Mouse (Mus musculus) midbrain, embryonic 15.5 days (tissue): ENCODE results near the gene Twsg1. TPM values are rescaled to one million over a fixed set of nuclear protein-coding genes. Genes with fewer than 3 reads are reported as not detected.

ENCODE experiments used
- ATAC-seq: fragments of 200-750 bp; cut with Nextera tagmentation; replicated peaks from 2 replicates; pipeline ENCODE4 v1.8.0; 2017; ENCODE audit warnings: moderate TSS enrichment
- H3K27ac ChIP-seq: fragments of 300-500 bp; sonication (generic); 2 replicates; pipeline ENCODE4 v1.5.1; 2015; ENCODE audit warnings: mild to moderate bottlenecking, inconsistent platforms
- H3K27me3 ChIP-seq: fragments of 300-500 bp; sonication (generic); replicated peaks from 2 replicates; pipeline ENCODE4 v1.6.1; 2015; ENCODE audit warnings: inconsistent platforms
- H3K36me3 ChIP-seq: fragments of 300-500 bp; sonication (generic); replicated peaks from 2 replicates; pipeline ENCODE4 v1.6.1; 2015; ENCODE audit warnings: inconsistent platforms
- H3K4me1 ChIP-seq: fragments of 300-500 bp; sonication (generic); 2 replicates; pipeline ENCODE4 v1.6.1; 2015; ENCODE audit warnings: inconsistent platforms
- H3K4me2 ChIP-seq: fragments of 300-500 bp; sonication (generic); 2 replicates; pipeline ENCODE4 v1.6.1; 2015; ENCODE audit warnings: inconsistent platforms, mild to moderate bottlenecking, moderate library complexity
- H3K4me3 ChIP-seq: fragments of 300-500 bp; sonication (generic); 2 replicates; pipeline ENCODE4 v1.5.1; 2015; ENCODE audit warnings: mild to moderate bottlenecking, inconsistent platforms
- H3K9ac ChIP-seq: fragments of 300-500 bp; sonication (generic); 2 replicates; pipeline ENCODE4 v1.6.1; 2015; ENCODE audit warnings: mild to moderate bottlenecking, inconsistent platforms
- H3K9me3 ChIP-seq: fragments of 300-500 bp; sonication (generic); 2 replicates; pipeline ENCODE4 v1.6.1; 2016; ENCODE audit warnings: inconsistent platforms
- WGBS: fragments of 180-500 bp; shearing (Covaris S2); methylation state at CpG from one replicate; pipeline ENCODE4 v1.1.7; 2015; ENCODE audit warnings: mixed read lengths; 5-methylcytosine and 5-hydroxymethylcytosine counted together
- polyA plus RNA-seq: library from polyadenylated mRNA; unstranded; fragments of >200 nt; fragmentation: Nextera tagmentation; extraction: Ambion mirVana; gene quantifications from 2 replicates; pipeline ENCODE4 v1.2.1, GENCODE M21; 2015

Gene Twsg1
- polyA plus RNA-seq, 1 experiment from 2014 or later: 56.8 TPM

DNA sequence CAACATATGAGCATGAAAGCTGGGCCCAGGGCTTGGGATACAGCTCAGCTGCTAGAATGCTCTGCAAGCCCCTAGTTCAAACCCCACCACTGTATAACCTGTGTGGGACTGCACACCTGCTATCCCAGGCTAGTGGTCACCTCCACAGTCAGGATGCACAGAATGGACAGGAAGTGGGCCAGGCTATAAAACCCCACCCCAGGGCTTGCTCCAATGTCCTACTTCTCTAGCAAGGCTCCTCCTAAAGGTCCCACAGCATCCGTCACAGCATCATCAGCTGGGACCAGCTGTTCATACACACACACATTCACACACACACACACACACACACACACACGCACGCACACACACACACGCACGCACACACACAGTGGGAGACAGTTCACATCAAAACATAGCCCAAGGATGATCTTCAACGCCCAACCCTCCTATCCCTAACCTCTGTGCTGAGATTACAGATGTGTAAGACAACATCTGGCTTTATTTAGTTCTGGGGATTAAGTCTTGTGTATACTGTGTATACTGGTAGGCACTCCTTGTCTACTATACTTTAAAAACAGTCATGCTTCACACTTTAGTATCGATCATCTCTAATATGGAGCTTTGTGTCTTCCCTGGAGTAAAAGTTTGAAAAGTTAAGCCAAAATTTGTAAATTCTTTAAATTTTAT lies 20.7 kb downstream of the Twsg1 start:
- Histone ChIP-seq H3K36me3 (peaks cover 25% of the 10 kb centered on the region), H3K9me3 (no peaks in the 10 kb centered on the region), H3K27ac (no peak overlapping the region), H3K27me3 (no peaks in the 10 kb centered on the region), H3K4me1 (peaks cover 8% of the 10 kb centered on the region; the same call in 1 of the 2 replicates), H3K4me3 (no peak overlapping the region), H3K9ac (no peak overlapping the region), H3K4me2 (no peak overlapping the region)
- ATAC-seq: no peak
- WGBS: 93% methylated on average over 7 of the region's 7 CpGs

DNA sequence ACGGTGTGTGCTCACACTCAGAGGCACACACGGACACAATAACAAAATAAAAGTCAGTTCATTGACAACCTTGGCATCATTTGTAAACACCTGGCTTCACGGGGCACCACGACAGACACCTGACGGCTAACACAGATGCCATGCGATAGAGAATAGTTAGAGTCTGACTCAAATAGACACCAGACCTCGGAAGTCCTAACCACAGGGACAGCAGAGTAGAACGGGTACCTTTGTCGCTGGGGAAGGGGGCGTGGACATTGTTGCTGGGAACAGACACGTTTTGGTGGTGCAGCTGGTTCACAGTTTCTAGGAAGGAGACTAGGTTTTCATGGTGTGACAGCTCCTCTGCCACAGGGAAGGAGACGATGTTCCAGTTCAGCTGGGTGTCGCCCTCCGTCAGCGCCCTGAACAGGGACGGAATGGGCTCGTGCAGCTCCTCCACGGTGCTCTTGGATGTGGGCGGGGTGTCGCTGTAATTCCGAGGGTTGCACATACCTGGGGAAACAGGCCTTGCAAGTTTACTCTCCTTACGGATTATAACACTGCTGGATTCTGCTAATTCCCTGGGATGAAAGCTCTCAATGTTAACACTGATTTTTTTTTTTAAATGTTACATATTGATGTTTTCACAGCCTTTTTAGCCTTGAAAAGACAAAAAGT lies 21.6 kb downstream of the Twsg1 start:
- 92% methylated on average over 22 of the region's 22 CpGs for WGBS

DNA sequence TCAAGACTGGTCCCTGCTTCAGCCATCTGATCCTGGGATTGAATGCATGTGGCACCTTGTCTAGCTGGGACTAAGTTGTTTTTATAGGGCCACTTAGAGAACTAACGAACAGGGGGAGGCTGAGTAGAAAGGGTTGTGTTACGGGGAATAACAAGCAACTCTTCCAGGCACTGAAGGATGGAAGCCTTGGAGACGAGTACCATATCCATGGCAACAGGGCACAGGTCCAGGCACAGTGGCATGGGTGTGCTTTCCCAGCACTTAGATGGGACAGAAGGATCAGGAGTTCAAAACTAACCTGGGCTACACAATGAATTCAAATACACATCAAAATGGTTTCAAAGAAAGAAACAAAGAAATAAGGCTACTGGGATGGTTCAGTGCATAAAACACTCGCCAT lies 23.9 kb downstream of the Twsg1 start:
- Histone ChIP-seq H3K4me2 (no peak overlapping the region), H3K27me3 (no peaks in the 10 kb centered on the region), H3K4me1 (peaks cover 8% of the 10 kb centered on the region; the same call in 1 of the 2 replicates), H3K27ac (no peak overlapping the region), H3K9ac (no peak overlapping the region), H3K36me3 (peaks cover 34% of the 10 kb centered on the region), H3K9me3 (no peaks in the 10 kb centered on the region), H3K4me3 (no peak overlapping the region)
- no peak for ATAC-seq
- WGBS: 69% methylated on average over 4 of the region's 4 CpGs

More for the DNA sequence above, 21.6 kb downstream of the Twsg1 start:
- Histone ChIP-seq H3K9me3 (no peaks in the 10 kb centered on the region), H3K27me3 (no peaks in the 10 kb centered on the region), H3K9ac (no peak overlapping the region), H3K27ac (no peak overlapping the region), H3K4me2 (no peak overlapping the region), H3K36me3 (peaks cover 31% of the 10 kb centered on the region), H3K4me1 (peaks cover 8% of the 10 kb centered on the region; the same call in 1 of the 2 replicates), H3K4me3 (no peak overlapping the region)
- no peak for ATAC-seq

DNA sequence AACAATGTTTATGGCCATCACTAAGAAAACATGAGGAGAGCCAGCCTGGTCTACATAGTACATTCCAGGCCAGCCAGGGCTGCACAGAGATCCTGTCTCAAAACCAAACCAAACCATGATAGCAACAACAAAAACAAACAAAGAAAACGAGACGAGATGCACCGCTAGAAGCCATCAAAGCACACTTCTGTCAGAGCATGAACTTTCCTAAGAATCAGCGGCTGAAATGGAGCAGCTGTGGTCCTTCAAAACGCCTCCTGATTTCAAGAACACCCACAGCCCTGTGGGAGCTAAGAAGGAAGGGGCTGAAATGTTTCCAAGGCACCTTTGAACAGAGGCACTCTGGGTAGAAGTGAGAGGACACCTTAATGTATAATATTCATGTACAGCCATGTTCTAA lies 26.8 kb downstream of the Twsg1 start:
- Histone ChIP-seq H3K4me2 (no peak overlapping the region), H3K4me3 (no peak overlapping the region), H3K9ac (no peak overlapping the region), H3K27ac (no peak overlapping the region), H3K9me3 (no peaks in the 10 kb centered on the region), H3K36me3 (peaks cover 31% of the 10 kb centered on the region), H3K27me3 (no peaks in the 10 kb centered on the region), H3K4me1 (no peaks in the 10 kb centered on the region)
- 77% methylated on average over 5 of the region's 5 CpGs for WGBS
- ATAC-seq: no peak

DNA sequence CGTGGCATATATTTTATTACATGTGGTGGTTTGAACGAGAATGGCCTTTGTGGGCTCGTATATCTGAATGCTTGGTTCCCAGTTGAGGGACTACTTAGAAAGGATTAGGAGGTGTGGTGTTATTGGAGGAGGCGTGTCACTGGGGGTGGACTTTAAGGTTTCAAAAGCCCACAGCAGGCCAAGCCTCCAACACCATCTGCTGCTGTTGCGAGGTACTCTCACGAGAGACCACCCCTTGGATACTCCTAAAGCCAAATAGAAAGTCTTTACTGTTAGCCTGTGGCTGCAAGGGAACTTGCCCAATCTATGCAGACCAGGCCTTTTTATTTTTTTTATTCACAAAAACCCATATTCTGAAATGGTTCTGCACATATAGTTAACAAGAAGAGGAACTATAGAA lies 29.1 kb downstream of the Twsg1 start:
- Histone ChIP-seq H3K4me1 (no peaks in the 10 kb centered on the region), H3K4me2 (no peak overlapping the region), H3K9me3 (no peaks in the 10 kb centered on the region), H3K9ac (no peak overlapping the region), H3K4me3 (no peak overlapping the region), H3K27me3 (no peaks in the 10 kb centered on the region), H3K36me3 (peaks cover 26% of the 10 kb centered on the region), H3K27ac (no peak overlapping the region)
- ATAC-seq: no peak
- 79% methylated on average over 6 of the region's 6 CpGs for WGBS

DNA sequence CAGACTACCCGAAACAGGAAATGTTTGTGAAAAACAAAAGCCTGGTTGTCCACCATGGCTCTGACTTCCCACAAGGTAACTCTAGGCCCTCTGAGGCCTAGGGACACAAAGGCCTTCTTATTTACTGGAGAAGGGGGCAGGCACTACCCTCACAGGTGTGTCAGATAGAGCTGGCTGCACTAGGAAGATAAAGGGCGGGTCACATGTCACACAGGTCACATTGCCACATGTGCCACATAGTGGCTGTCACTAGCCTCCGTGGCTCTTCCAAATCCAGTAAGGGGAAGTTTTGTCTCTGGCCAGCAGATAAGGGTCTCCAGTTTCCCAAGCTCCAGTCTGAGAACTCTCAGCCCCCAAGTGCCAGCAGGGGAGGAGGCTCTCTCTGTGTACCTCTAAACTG lies 31.8 kb downstream of the Twsg1 start:
- Histone ChIP-seq H3K9me3 (no peaks in the 10 kb centered on the region), H3K36me3 (peaks cover 9% of the 10 kb centered on the region; the same call in 1 of the 2 replicates), H3K4me2 (no peak overlapping the region), H3K4me3 (no peak overlapping the region), H3K9ac (no peak overlapping the region), H3K27ac (no peak overlapping the region), H3K27me3 (no peaks in the 10 kb centered on the region), H3K4me1 (no peaks in the 10 kb centered on the region)
- ATAC-seq: no peak
- 90% methylated on average over 3 of the region's 3 CpGs for WGBS

DNA sequence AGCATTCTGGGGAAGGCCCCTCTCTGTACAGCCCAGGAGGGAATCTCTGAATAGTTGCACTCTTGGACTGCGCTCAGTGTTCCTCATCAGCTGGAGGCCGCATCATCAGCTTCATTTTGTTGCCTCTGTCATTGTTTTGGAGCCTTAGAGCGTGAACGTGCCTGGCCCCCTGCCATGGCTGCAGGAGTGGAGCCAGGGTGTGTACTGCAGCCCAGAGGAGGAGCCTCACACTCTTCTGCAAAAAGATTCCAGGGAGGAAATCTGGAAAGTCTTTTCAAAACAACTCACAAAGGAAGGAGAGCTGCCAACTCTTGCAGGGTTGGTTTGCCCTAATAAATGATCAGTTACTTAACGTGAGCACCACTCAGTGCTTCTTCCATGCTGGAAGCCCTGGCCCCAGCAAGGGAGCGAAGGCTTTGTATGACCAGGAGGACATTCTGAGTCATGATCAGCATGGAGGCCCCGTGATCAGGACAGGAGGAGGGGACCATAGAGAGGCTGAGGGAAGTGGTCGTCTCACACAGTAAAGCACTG lies 34.8 kb downstream of the Twsg1 start:
- Histone ChIP-seq H3K9me3 (no peaks in the 10 kb centered on the region), H3K36me3 (no peaks in the 10 kb centered on the region), H3K4me1 (no peaks in the 10 kb centered on the region), H3K27me3 (no peaks in the 10 kb centered on the region), H3K27ac (peak overlapping the region; percentile 75), H3K4me2 (0 out of 2 replicates have a peak overlapping the region, but pooled peaks have one; percentile 4), H3K9ac (no peak overlapping the region), H3K4me3 (no peak overlapping the region)
- WGBS: 15% methylated on average over 8 of the region's 8 CpGs
- ATAC-seq: peak; percentile 85

DNA sequence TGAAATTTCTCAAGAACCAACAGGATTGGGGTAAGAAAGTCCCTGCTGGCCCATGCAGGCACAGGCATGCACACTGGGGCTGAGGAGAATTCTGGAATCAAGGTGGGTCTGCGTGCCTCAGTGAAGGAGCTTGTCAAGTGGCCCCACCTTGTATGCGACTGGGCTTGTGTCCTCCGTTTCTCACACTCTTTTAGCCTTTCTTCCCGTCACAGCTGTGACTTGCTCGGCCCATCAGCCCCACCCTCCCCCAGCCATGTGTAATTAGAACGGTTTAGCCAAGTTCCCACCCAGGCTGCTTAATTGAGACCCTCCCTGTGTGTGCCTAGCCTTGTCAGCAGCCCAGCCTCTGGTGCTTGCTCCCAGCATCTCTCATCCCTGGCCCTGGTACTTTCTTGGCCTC lies 36.9 kb downstream of the Twsg1 start:
- Histone ChIP-seq H3K4me3 (no peak overlapping the region), H3K27me3 (no peaks in the 10 kb centered on the region), H3K27ac (no peak overlapping the region), H3K4me1 (no peaks in the 10 kb centered on the region), H3K4me2 (no peak overlapping the region), H3K36me3 (no peaks in the 10 kb centered on the region), H3K9me3 (no peaks in the 10 kb centered on the region), H3K9ac (no peak overlapping the region)
- WGBS: 50% methylated on average over 6 of the region's 6 CpGs
- no peak for ATAC-seq

DNA sequence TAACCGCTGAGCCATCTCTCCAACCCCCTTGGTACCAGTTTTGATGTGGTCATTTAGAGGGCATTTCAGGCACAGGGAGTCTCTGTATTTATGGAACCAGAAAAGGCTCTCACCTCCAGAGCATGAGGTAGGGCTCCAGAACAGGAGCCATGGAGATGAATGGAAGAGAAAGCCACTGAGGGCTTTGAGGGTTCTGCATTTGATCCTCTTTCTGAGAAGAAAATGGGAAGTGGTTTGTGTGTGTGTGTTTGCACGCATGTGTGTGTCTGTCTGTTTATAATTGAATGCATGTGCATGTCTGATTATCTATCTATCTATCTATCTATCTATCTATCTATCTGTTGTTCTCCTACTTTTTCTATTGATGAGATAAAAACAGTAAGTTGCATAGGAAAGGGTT lies 38.8 kb downstream of the Twsg1 start:
- ATAC-seq: no peak
- Histone ChIP-seq H3K9ac (no peak overlapping the region), H3K9me3 (no peaks in the 10 kb centered on the region), H3K4me1 (no peaks in the 10 kb centered on the region), H3K27me3 (no peaks in the 10 kb centered on the region), H3K4me3 (no peak overlapping the region), H3K36me3 (no peaks in the 10 kb centered on the region), H3K27ac (no peak overlapping the region), H3K4me2 (no peak overlapping the region)
- 93% methylated on average over 2 of the region's 2 CpGs for WGBS

DNA sequence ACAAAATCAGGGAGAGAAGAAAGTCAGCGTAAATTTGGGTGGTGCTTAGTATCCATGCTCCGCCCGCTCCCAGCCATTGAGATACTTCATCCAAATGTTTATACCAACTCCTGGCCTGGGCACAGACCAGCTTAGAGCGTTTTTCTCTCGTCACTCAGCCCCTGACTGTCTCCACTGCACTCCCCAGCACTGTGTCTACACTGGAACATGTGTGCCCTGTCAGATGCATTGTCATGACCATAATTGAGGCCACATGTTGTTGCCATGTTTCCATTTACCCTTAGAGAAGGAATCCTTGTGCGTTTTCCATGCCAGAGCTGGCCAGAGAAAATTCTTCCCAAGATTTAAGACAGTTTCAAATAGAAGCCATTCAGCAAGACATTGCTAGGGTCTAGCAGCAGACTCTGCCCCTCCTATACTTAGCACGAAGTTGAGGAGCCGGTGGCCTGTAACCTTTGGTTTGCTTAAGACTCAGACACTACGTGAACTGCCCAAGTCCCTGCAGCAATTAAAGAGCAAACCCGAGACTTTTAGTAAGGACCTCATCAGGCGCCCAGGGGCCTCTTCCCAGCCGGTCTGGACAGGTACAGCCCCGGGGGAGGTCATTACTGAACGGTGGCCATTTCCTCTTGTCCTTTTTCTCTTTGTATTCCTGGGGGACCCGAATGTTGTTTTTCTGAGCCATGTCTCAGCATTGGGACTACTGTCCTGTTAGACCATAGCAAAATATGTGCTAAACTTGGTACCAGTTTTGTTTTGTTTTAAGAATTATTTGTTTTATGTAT lies 39.5 kb downstream of the Twsg1 start:
- Histone ChIP-seq H3K4me1 (no peaks in the 10 kb centered on the region), H3K36me3 (no peaks in the 10 kb centered on the region), H3K4me2 (no peak overlapping the region), H3K27ac (no peak overlapping the region), H3K27me3 (no peaks in the 10 kb centered on the region), H3K9me3 (no peaks in the 10 kb centered on the region), H3K4me3 (no peak overlapping the region), H3K9ac (no peak overlapping the region)
- no peak for ATAC-seq
- 86% methylated on average over 15 of the region's 15 CpGs for WGBS

DNA sequence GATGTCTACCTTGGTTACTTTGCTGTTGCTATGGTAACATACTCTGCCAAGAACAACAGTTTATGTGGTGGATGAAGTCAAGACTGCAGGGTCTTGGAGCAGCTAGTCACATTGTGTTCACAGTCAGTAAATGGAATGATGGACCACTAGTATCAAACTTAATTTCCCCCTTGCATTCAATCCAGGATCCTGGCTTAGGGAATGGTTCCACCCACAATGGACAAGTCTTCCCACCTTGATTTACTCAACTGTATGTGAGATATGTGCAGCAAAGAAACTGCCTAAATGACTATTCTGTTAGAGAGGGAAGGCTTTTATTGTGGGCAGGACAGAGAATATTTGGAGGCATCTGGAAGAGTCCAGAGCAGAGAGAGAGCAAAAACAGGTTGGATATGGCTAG lies 42.8 kb downstream of the Twsg1 start:
- Histone ChIP-seq H3K4me2 (no peak overlapping the region), H3K27ac (no peak overlapping the region)

DNA sequence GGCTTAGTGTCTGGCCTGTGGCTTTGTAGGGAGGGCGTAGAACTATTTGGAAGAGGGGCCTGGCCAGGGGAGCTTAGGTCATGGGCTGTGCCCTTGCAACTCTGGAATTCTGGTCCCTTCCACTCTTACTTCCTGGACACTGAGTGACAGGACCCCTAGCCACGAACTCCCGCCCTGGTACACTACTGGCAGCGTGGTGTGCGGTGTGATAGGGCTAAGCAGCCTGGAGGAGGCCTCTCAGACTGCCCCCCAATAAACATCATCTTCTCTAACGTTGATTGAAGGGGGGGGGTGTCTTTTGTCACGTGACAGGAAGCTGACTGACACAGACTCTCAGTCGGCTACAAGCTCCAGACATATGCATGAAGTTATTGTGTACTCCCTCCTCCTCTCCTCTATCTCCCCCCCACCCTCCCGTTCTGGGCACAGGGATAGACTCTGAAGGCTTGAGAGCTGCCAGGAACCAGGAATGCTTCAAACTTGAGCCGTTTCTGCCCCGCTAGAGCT lies 44.1 kb downstream of the Twsg1 start:
- 66% methylated on average over 11 of the region's 11 CpGs for WGBS
- Histone ChIP-seq H3K9me3 (no peaks in the 10 kb centered on the region), H3K27ac (no peak overlapping the region), H3K36me3 (no peaks in the 10 kb centered on the region), H3K9ac (no peak overlapping the region), H3K4me2 (no peak overlapping the region), H3K4me3 (no peak overlapping the region), H3K4me1 (no peaks in the 10 kb centered on the region), H3K27me3 (no peaks in the 10 kb centered on the region)
- no peak for ATAC-seq

More for the DNA sequence above, 42.8 kb downstream of the Twsg1 start:
- Histone ChIP-seq H3K9me3 (no peaks in the 10 kb centered on the region), H3K27me3 (no peaks in the 10 kb centered on the region), H3K9ac (no peak overlapping the region), H3K4me1 (no peaks in the 10 kb centered on the region), H3K4me3 (no peak overlapping the region), H3K36me3 (no peaks in the 10 kb centered on the region)
- ATAC-seq: no peak
